Mouse (Mus musculus) megakaryocyte, embryonic 14.5 days (primary cell): Measurements from ENCODE around the gene Foxe3. TPM values are rescaled to one million over a fixed set of nuclear protein-coding genes. Genes with fewer than 3 reads are reported as not detected.

ENCODE experiments used
- H3K27me3 ChIP-seq: replicated peaks from 2 replicates; pipeline ENCODE3; 2012; ENCODE audit warnings: inconsistent platforms
- H3K36me3 ChIP-seq: replicated peaks from 2 replicates; pipeline ENCODE3; 2012; ENCODE audit warnings: low read length, inconsistent platforms, mixed read lengths
- H3K4me1 ChIP-seq: 2 replicates; pipeline ENCODE4 v1.6.1; 2012; ENCODE audit warnings: inconsistent platforms
- H3K4me3 ChIP-seq: replicated peaks from 2 replicates; pipeline ENCODE3; 2012; ENCODE audit warnings: moderate library complexity, mild to moderate bottlenecking, inconsistent platforms
- H3K9me3 ChIP-seq: 2 replicates; pipeline ENCODE4 v1.6.1; 2012; ENCODE audit warnings: inconsistent platforms
- FLI1 ChIP-seq: IDR thresholded peaks from 2 replicates; pipeline ENCODE4 v1.6.1; 2012; ENCODE audit warnings: low read length, inconsistent platforms, mixed read lengths
- GATA1 ChIP-seq: IDR thresholded peaks from 3 replicates; pipeline ENCODE4 v1.6.1; 2012; ENCODE audit warnings: mixed read lengths, low read length, inconsistent platforms, borderline replicate concordance
- polyA plus RNA-seq: library from polyadenylated mRNA; stranded (reverse); fragments of >175 nt; gene quantifications from 2 replicates; pipeline ENCODE4 v1.2.3, GENCODE M21; 2012; ENCODE audit warnings: low replicate concordance; ENCODE audit not compliant: insufficient read depth

Gene Foxe3
- polyA plus RNA-seq, 1 experiment, result not detected

DNA sequence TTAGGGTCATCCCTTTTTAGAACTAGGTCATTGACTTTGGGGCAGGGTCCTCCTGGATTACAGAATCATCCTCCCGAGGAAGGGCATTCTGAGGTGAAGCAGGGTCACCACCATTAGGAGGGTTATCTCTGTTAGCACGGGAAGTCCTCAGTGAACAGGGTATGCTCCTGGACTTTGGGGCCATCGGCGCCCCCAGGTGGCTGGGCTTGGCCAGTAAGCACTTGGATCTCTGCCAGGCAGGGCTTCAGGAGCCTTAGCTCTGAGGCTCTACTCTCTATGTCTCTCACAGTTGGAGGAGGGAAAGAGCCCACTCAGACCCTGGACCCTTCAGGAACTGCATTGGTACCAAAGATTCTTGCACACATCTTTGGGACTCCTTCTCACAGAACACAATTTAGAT lies 28.0 kb downstream of the Foxe3 start:
- no peak overlapping the region for H3K4me3 ChIP-seq
- H3K4me1 ChIP-seq, result peaks cover 16% of the 10 kb centered on the region
- TF ChIP-seq FLI1, result no peak
- no peak for TF ChIP-seq GATA1
- H3K9me3 ChIP-seq, result no peaks in the 10 kb centered on the region
- no peaks in the 10 kb centered on the region for H3K36me3 ChIP-seq
- H3K27me3 ChIP-seq, result peaks cover 88% of the 10 kb centered on the region

DNA sequence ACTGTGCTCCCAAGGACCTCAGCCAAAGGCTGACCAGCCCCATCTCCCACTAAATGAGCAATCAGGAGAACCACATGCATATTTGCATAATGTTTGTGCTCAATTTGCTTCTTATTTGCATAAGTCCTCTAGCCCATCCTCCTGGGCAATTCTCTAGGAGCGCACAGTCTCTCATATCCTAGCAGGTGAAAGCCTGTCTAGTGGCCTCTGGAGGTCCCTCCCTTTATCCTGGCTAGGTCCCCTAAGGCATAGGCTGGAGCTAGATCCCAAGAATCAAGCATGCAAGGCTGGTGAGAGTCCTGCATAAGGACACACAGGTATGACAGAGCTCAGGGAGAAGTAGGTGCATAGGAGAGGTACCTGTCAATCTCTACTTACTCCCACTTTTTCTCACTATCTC lies 43.6 kb downstream of the Foxe3 start:
- Histone ChIP-seq H3K36me3 (no peaks in the 10 kb centered on the region), H3K4me3 (no peak overlapping the region), H3K9me3 (no peaks in the 10 kb centered on the region), H3K4me1 (peaks cover under 1% of the 10 kb centered on the region), H3K27me3 (peaks cover 33% of the 10 kb centered on the region)
- TF ChIP-seq GATA1 (no peak), FLI1 (no peak)

DNA sequence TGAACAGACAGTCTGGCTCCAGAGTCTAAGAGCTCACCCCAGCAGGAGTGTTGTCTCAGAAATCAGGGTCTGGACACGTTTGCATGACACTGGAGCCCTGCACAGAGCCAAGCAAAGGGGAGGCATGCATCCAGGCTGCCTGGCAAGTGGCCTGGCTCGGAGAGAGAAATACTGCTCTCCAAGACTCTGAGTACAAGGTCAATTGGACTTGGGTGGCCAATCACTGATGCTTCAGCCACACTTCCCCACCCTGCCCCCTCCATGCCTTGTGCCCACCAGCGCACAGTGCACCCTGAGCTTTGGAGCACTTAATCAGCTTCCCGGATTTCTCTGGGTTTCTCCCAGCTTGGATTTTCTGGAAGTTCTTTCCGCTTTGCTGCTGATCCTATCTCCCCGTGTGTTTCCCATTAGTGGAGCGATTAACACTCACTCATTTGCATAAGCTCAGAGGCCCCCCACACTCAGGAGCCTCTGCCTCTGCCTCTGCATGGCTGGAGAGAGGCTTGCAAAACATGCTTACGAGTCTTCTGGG lies 49.3 kb downstream of the Foxe3 start:
- H3K9me3 ChIP-seq, result no peaks in the 10 kb centered on the region
- peaks cover 26% of the 10 kb centered on the region for H3K27me3 ChIP-seq
- H3K36me3 ChIP-seq, result no peaks in the 10 kb centered on the region
- no peaks in the 10 kb centered on the region for H3K4me1 ChIP-seq
- H3K4me3 ChIP-seq, result no peak overlapping the region
- TF ChIP-seq FLI1 (no peak), GATA1 (no peak)

Other genes with a start within 250 kb of the Foxe3 start
- not detected in 2 replicates for gene Gm12830, start 104.3 kb downstream of the Foxe3 start, polyA plus RNA-seq
- 1.9 and 5.8 TPM in 2 replicates for gene Foxd2, start 17.1 kb downstream of the Foxe3 start, polyA plus RNA-seq
- 12.8 and 37.9 TPM in 2 replicates for gene Cmpk1, start 61.2 kb upstream of the Foxe3 start, polyA plus RNA-seq
- gene Stil, start 74.1 kb upstream of the Foxe3 start, polyA plus RNA-seq, result 0.72 TPM in 1 of 2 replicates, not detected in the other
- gene Tal1, start 130.4 kb upstream of the Foxe3 start, polyA plus RNA-seq, result 106 and 219 TPM in 2 replicates
- gene Pdzk1ip1, start 162.7 kb upstream of the Foxe3 start, polyA plus RNA-seq, result 2.2 and 5.1 TPM in 2 replicates
- 0.38 TPM in 1 of 2 replicates, not detected in the other for gene Cyp4x1, start 208.3 kb upstream of the Foxe3 start, polyA plus RNA-seq